Mouse (Mus musculus) lung, postnatal 0 days (tissue): ENCODE measurements around the gene Abca8a. TPM values are rescaled to one million over a fixed set of nuclear protein-coding genes. Genes with fewer than 3 reads are reported as not detected.

Experiments used
- ATAC-seq: fragments of 200-750 bp; cut with Nextera tagmentation; 2 replicates; pipeline ENCODE4 v1.8.0; 2017; ENCODE audit warnings: moderate library complexity
- DNase-seq: peaks from one replicate; pipeline ENCODE4 v3.0.0-alpha.2; 2016; ENCODE audit warnings: low spot score
- H3K27ac ChIP-seq: fragments of 300-500 bp; sonication (generic); 2 replicates; pipeline ENCODE4 v1.5.1; 2014; ENCODE audit warnings: antibody characterized with exemption, mild to moderate bottlenecking, low read length, mixed read lengths
- H3K27me3 ChIP-seq: fragments of 300-500 bp; sonication (generic); replicated peaks from 2 replicates; pipeline ENCODE4 v1.6.1; 2014; ENCODE audit warnings: low read length, mixed read lengths; ENCODE audit not compliant: insufficient read depth
- H3K36me3 ChIP-seq: fragments of 300-500 bp; sonication (generic); 2 replicates; pipeline ENCODE4 v1.6.1; 2014; ENCODE audit warnings: low read length, mixed read lengths; ENCODE audit not compliant: insufficient read depth
- H3K4me1 ChIP-seq: fragments of 300-500 bp; sonication (generic); 2 replicates; pipeline ENCODE4 v1.6.1; 2014; ENCODE audit warnings: antibody characterized with exemption, low read depth, low read length, mixed read lengths; ENCODE audit not compliant: insufficient read depth
- H3K4me2 ChIP-seq: fragments of 300-500 bp; sonication (generic); replicated peaks from 2 replicates; pipeline ENCODE4 v1.6.1; 2014; ENCODE audit warnings: low read depth, mild to moderate bottlenecking, low read length, moderate library complexity, mixed read lengths
- H3K4me3 ChIP-seq: fragments of 300-500 bp; sonication (generic); 2 replicates; pipeline ENCODE4 v1.5.1; 2014; ENCODE audit warnings: low read depth, low read length
- H3K9ac ChIP-seq: fragments of 300-500 bp; sonication (generic); replicated peaks from 2 replicates; pipeline ENCODE4 v1.6.1; 2014; ENCODE audit warnings: low read depth, mild to moderate bottlenecking
- H3K9me3 ChIP-seq: fragments of 300-500 bp; sonication (generic); 2 replicates; pipeline ENCODE4 v1.6.1; 2016; ENCODE audit warnings: low read length, mixed read lengths
- CTCF ChIP-seq: IDR thresholded peaks from 2 replicates; pipeline ENCODE4 v1.5.1; 2016; ENCODE audit warnings: antibody characterized with exemption, mild to moderate bottlenecking
- EP300 ChIP-seq: IDR thresholded peaks from 2 replicates; pipeline ENCODE4 v1.6.1; 2016; ENCODE audit warnings: antibody characterized with exemption, mild to moderate bottlenecking, control low read depth
- WGBS: fragments of 180-500 bp; shearing (Covaris S2); extraction: QIAGEN DNeasy Blood & Tissue Kit; methylation state at CpG from one replicate; pipeline ENCODE4 v1.1.7; 2014; 5-methylcytosine and 5-hydroxymethylcytosine counted together
- polyA plus RNA-seq: library from polyadenylated mRNA; unstranded; fragments of >200 nt; fragmentation: Nextera tagmentation; extraction: Ambion mirVana; gene quantifications from 2 replicates; pipeline ENCODE4 v1.2.1, GENCODE M21; 2015

Abca8a gene
- 7.6 and 8.7 TPM in 2 replicates for polyA plus RNA-seq

DNA sequence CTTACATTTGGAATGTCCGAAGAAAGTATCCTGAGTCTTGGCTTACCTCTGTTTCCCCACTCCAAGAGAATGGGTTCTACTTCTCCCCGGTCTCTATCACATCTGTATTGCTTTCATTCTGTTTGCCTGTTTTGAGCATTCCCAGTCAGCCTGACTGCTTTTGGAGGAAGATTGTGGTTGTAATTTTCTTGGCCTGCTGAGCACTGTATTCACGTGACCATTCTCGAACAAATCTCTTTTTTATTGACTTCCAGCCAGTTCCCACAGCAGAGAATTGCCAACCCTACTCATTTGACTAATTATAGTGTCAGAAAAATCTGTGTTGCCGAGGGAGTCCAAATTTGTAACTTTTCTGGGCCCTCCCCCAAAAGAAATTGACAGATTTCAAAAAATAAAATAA, at the start of gene Abca8a:
Gene Abca8a, minus strand, starts transcription at position 121 of the 400 bp plus-strand sequence.
- DNase-seq (peak; percentile 52), ATAC-seq (no peak)
- peak within 1 kb of the TSS; percentile 15; the same call in 1 of the 2 replicates for H3K4me2 ChIP-seq

DNA sequence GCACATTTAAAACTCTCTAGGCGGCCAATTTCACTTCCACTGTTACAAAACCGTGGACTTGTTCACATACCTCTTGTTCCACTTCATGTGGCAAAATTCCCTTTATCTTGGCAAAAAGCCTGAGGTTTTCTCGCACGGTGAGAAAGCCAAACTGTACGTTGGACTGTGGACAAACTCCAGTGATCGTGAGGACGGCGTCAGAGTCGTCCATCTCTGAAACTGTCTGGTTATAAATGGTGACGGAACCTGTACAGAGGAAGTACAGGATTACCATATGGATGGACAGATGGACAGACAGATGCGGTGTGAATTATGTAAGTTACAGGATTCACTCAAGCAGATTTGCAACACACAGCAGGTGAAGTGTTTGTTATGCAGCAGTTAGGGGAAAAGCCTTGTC, 49.6 kb upstream of the Abca8a start:
- TF ChIP-seq EP300 (no peak), CTCF (no peak)
- no peak overlapping the region for H3K27ac ChIP-seq
- H3K9me3 ChIP-seq, result no peaks in the 10 kb centered on the region
- no peaks in the 10 kb centered on the region for H3K4me1 ChIP-seq
- ATAC-seq (no peak), DNase-seq (peak; percentile 29)
- H3K4me2 ChIP-seq, result no peak overlapping the region
- H3K27me3 ChIP-seq, result no peaks in the 10 kb centered on the region
- no peak overlapping the region for H3K4me3 ChIP-seq
- no peaks in the 10 kb centered on the region for H3K36me3 ChIP-seq
- 47% methylated on average over 11 of the region's 11 CpGs for WGBS
- H3K9ac ChIP-seq, result no peak overlapping the region

More for the DNA sequence above, at the start of gene Abca8a:
- no peaks in the 10 kb centered on the region for H3K4me1 ChIP-seq
- TF ChIP-seq CTCF, result no peak
- TF ChIP-seq EP300, result no peak
- no peak within 1 kb of the TSS for H3K27ac ChIP-seq
- WGBS, result 42% methylated on average over 5 of the region's 5 CpGs
- no peaks in the 10 kb centered on the region for H3K9me3 ChIP-seq
- 0 out of 2 replicates have a peak within 1 kb of the TSS, but pooled peaks have one; percentile 3 for H3K4me3 ChIP-seq
- H3K36me3 ChIP-seq, result no peaks in the 10 kb centered on the region
- no peaks in the 10 kb centered on the region for H3K27me3 ChIP-seq
- H3K9ac ChIP-seq, result no peak within 1 kb of the TSS

DNA sequence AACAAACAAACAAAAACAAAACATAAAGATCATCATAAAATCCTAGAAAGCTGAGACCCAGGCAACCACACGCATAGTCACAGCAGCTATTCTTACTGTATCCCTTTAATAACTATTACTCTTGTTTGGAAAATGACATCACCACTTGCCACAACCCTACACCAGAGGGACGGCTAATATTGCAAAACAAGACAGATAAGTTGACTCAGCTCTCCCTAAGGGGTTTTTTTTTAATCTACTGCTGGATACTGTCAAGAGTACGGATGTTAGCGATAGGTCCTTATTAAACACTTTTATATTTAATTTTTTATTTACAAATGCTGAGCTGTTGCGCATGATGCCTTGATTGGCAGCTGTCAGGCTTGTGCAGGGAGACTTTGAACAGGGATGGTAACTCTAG, 35.0 kb upstream of the Abca8a start:
- no peaks in the 10 kb centered on the region for H3K9me3 ChIP-seq
- DNase-seq (peak; percentile 76), ATAC-seq (peak; percentile 38; the same call in 1 of the 2 replicates)
- no peak overlapping the region for H3K9ac ChIP-seq
- H3K27me3 ChIP-seq, result no peaks in the 10 kb centered on the region
- TF ChIP-seq CTCF, result no peak
- no peak for TF ChIP-seq EP300
- no peaks in the 10 kb centered on the region for H3K4me1 ChIP-seq
- no peak overlapping the region for H3K4me3 ChIP-seq
- H3K36me3 ChIP-seq, result no peaks in the 10 kb centered on the region
- no peak overlapping the region for H3K4me2 ChIP-seq
- 54% methylated on average over 5 of the region's 5 CpGs for WGBS
- H3K27ac ChIP-seq, result no peak overlapping the region

DNA sequence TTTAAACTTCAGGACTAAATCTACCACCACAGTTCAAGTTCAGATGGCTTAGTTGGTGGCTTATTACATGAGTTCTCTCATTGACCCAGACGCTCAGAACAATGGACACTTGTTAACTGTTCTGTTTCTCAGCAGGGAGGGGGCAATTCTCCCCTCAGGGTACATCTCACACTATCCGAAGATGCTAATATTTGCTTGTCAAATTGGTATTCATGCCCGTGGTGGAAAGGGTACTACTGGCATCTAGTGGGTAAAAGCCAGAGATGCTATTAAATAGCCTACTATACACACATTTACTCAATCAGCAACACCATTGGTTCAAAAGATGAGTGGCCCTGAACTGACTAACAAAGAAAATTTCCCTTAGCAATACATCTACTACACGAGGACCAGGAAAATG, 15.4 kb upstream of the Abca8a start:
- Histone ChIP-seq H3K9ac (no peak overlapping the region), H3K4me3 (no peak overlapping the region), H3K27me3 (no peaks in the 10 kb centered on the region), H3K9me3 (no peaks in the 10 kb centered on the region), H3K4me2 (no peak overlapping the region), H3K4me1 (no peaks in the 10 kb centered on the region), H3K36me3 (no peaks in the 10 kb centered on the region), H3K27ac (no peak overlapping the region)
- TF ChIP-seq CTCF (peak; percentile 56), EP300 (no peak)
- 46% methylated on average over 4 of the region's 4 CpGs for WGBS
- no peak for DNase-seq
- no peak for ATAC-seq

DNA sequence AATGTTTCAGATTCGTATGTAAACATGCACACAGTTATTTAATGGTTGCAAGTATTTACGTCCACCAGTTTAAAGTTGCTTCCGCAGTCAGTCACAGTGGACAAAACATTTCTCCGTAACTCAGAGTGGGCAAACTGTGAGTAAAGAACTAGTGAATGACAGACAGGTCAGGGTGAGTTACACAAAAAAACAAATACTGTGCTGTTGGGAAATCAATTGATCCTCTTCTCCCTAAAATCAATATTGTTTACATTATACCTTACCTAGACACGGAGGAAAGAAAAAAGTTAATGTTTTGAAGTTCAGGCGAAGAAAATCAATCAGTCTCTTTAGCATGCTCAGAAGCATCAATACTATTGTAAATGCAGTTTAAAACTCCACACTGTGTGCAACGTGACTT, 5.7 kb upstream of the Abca8a start:
- Histone ChIP-seq H3K4me2 (no peak overlapping the region), H3K9me3 (no peaks in the 10 kb centered on the region), H3K4me1 (no peaks in the 10 kb centered on the region), H3K9ac (no peak overlapping the region), H3K27ac (no peak overlapping the region), H3K4me3 (no peak overlapping the region), H3K36me3 (no peaks in the 10 kb centered on the region), H3K27me3 (no peaks in the 10 kb centered on the region)
- TF ChIP-seq EP300 (no peak), CTCF (no peak)
- ATAC-seq, result no peak
- no peak for DNase-seq
- 71% methylated on average over 7 of the region's 7 CpGs for WGBS

DNA sequence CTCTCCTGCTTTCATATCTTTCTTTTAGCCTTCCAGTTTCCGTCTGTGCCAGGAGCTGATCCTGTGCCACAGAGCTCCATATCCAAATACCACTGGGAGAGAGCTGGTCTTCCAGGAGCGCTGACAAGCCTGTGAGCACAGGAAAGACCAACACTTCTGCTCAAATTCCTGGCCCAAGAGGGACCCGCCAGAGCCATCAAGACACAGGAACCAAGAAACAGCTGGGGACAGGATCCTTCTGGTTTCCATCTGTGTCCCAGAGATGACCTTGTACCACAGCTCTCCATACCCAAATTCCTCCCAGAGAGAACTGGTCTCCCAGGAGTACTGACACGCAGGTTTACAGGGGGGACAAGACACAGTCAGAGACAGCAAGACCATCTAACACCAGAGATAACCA, 3.1 kb upstream of the Abca8a start:
- no peak overlapping the region for H3K27ac ChIP-seq
- no peak for DNase-seq
- H3K9ac ChIP-seq, result no peak overlapping the region
- no peaks in the 10 kb centered on the region for H3K36me3 ChIP-seq
- no peaks in the 10 kb centered on the region for H3K27me3 ChIP-seq
- TF ChIP-seq CTCF (no peak), EP300 (no peak)
- no peaks in the 10 kb centered on the region for H3K9me3 ChIP-seq
- no peaks in the 10 kb centered on the region for H3K4me1 ChIP-seq
- no peak overlapping the region for H3K4me3 ChIP-seq
- no peak for ATAC-seq
- WGBS, result 53% methylated on average over 4 of the region's 4 CpGs
- no peak overlapping the region for H3K4me2 ChIP-seq

DNA sequence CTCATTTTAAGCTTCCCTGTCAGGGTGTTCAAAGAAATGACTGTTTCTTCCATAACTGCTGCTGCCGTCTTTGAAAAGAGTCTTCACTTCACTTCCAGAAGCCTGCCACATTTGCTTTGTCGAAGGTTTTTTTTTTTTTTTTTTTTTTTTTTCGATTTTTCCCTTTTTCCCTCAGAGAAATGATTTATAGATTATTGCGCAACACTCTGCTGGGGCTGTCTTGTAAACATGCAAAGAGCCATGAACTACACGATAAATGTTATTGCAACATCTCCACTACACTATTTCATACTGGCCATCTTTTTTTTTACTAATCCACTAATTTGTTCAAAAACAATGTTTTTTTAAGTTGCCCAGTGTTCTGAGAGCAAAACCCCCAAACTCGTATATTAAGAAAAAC, 1.7 kb upstream of the Abca8a start:
- Histone ChIP-seq H3K4me3 (no peak overlapping the region), H3K9me3 (no peaks in the 10 kb centered on the region), H3K9ac (no peak overlapping the region), H3K4me1 (no peaks in the 10 kb centered on the region), H3K27ac (no peak overlapping the region), H3K4me2 (no peak overlapping the region), H3K27me3 (no peaks in the 10 kb centered on the region), H3K36me3 (no peaks in the 10 kb centered on the region)
- DNase-seq, result peak; percentile 76
- 40% methylated on average over 6 of the region's 6 CpGs for WGBS
- ATAC-seq, result no peak
- TF ChIP-seq CTCF (no peak), EP300 (no peak)
